Mouse (Mus musculus) testis, adult 2 months (tissue): ENCODE results near the gene Bend3. TPM values are rescaled to one million over a fixed set of nuclear protein-coding genes. Genes with fewer than 3 reads are reported as not detected.

Experiments used
- H3K27ac ChIP-seq: fragments of 200-500 bp; 2 replicates; pipeline ENCODE4 v1.5.1; 2012; ENCODE audit warnings: low read depth, low read length; ENCODE audit not compliant: control insufficient read depth, insufficient read depth
- H3K27me3 ChIP-seq: fragments of 200-500 bp; 2 replicates; pipeline ENCODE4 v1.6.1; 2012; ENCODE audit warnings: mild to moderate bottlenecking, low read length, moderate library complexity; ENCODE audit not compliant: control insufficient read depth, insufficient read depth
- H3K36me3 ChIP-seq: fragments of 200-500 bp; 2 replicates; pipeline ENCODE4 v1.6.1; 2012; ENCODE audit warnings: mild to moderate bottlenecking, low read length; ENCODE audit not compliant: control insufficient read depth, insufficient read depth
- H3K4me1 ChIP-seq: fragments of 200-500 bp; 2 replicates; pipeline ENCODE4 v1.6.1; 2012; ENCODE audit warnings: low read length; ENCODE audit not compliant: control insufficient read depth, insufficient read depth
- H3K4me3 ChIP-seq: fragments of 200-500 bp; 2 replicates; pipeline ENCODE4 v1.5.1; 2012; ENCODE audit warnings: low read depth, mild to moderate bottlenecking, low read length, moderate library complexity, mixed read lengths; ENCODE audit not compliant: control insufficient read depth
- CTCF ChIP-seq: fragments of 200-500 bp; IDR thresholded peaks from 2 replicates; pipeline ENCODE4 v1.5.1; 2012; ENCODE audit warnings: low read depth, mild to moderate bottlenecking, inconsistent platforms, low read length, moderate library complexity; ENCODE audit not compliant: control insufficient read depth, insufficient read depth, insufficient replicate concordance
- POLR2A ChIP-seq: fragments of 200-500 bp; IDR thresholded peaks from 2 replicates; pipeline ENCODE4 v1.6.1; 2012; ENCODE audit warnings: low read depth, mild to moderate bottlenecking, inconsistent platforms, low read length, moderate library complexity; ENCODE audit not compliant: control insufficient read depth
- polyA plus RNA-seq: library from polyadenylated mRNA; depleted of rRNA; stranded (reverse); fragments of >200 nt; gene quantifications from 2 replicates; pipeline ENCODE4 v1.2.3, GENCODE M21; 2012

Bend3 gene
- polyA plus RNA-seq, 1 experiment: 3.9 TPM

GRCm38 (mm10) chr10:43537652-43538051 lies 59.0 kb downstream of the Bend3 start:
- no peaks in the 10 kb centered on the region for H3K27me3 ChIP-seq
- no peak overlapping the region for H3K4me3 ChIP-seq
- no peaks in the 10 kb centered on the region for H3K36me3 ChIP-seq
- no peaks in the 10 kb centered on the region; the same call in 1 of the 2 replicates for H3K4me1 ChIP-seq
- TF ChIP-seq POLR2A: no peak
- TF ChIP-seq CTCF: no peak
- H3K27ac ChIP-seq: no peak overlapping the region

GRCm38 (mm10) chr10:43538831-43539230 lies 60.2 kb downstream of the Bend3 start:
- Histone ChIP-seq H3K36me3 (no peaks in the 10 kb centered on the region), H3K27me3 (no peaks in the 10 kb centered on the region), H3K4me3 (no peak overlapping the region), H3K27ac (no peak overlapping the region), H3K4me1 (no peaks in the 10 kb centered on the region; the same call in 1 of the 2 replicates)
- TF ChIP-seq POLR2A (no peak), CTCF (no peak)

- TF ChIP-seq CTCF: no peak
- no peak for TF ChIP-seq POLR2A
- Histone ChIP-seq H3K4me1 (no peaks in the 10 kb centered on the region; the same call in 1 of the 2 replicates), H3K27ac (no peak overlapping the region), H3K4me3 (no peak overlapping the region), H3K36me3 (no peaks in the 10 kb centered on the region), H3K27me3 (no peaks in the 10 kb centered on the region)
These were observed 61.2 kb downstream of the Bend3 start for GRCm38 (mm10) chr10:43539746-43540310.

- TF ChIP-seq POLR2A: peak; percentile 77
- peak; percentile 94; the same call in 1 of the 2 replicates for TF ChIP-seq CTCF
- H3K27ac ChIP-seq: peak within 1 kb of the TSS; percentile 60
- H3K27me3 ChIP-seq: no peaks in the 10 kb centered on the region
- no peaks in the 10 kb centered on the region; the same call in 1 of the 2 replicates for H3K4me1 ChIP-seq
- H3K4me3 ChIP-seq: peak within 1 kb of the TSS; percentile 94
- no peaks in the 10 kb centered on the region for H3K36me3 ChIP-seq
These were observed 62.0 kb downstream of the Bend3 start, which contains the start of gene 1700021F05Rik for GRCm38 (mm10) chr10:43540442-43541152. 1700021F05Rik (minus strand) TSS chr10:43540994.

GRCm38 (mm10) chr10:43541153-43541544 lies 62.5 kb downstream of the Bend3 start:
- Histone ChIP-seq H3K4me1 (no peaks in the 10 kb centered on the region; the same call in 1 of the 2 replicates), H3K27me3 (no peaks in the 10 kb centered on the region), H3K36me3 (no peaks in the 10 kb centered on the region), H3K4me3 (no peak overlapping the region), H3K27ac (no peak overlapping the region)
- TF ChIP-seq CTCF (no peak), POLR2A (no peak)

- H3K4me3 ChIP-seq: no peak overlapping the region
- H3K4me1 ChIP-seq: no peaks in the 10 kb centered on the region
- no peak overlapping the region for H3K27ac ChIP-seq
- H3K27me3 ChIP-seq: no peaks in the 10 kb centered on the region
- H3K36me3 ChIP-seq: no peaks in the 10 kb centered on the region
- TF ChIP-seq CTCF (no peak), POLR2A (no peak)
These were observed 70.8 kb downstream of the Bend3 start for GRCm38 (mm10) chr10:43549411-43549810.

- no peak overlapping the region for H3K4me3 ChIP-seq
- H3K36me3 ChIP-seq: no peaks in the 10 kb centered on the region
- TF ChIP-seq CTCF (no peak), POLR2A (no peak)
- H3K27me3 ChIP-seq: no peaks in the 10 kb centered on the region
- H3K27ac ChIP-seq: no peak overlapping the region
- H3K4me1 ChIP-seq: no peaks in the 10 kb centered on the region
These were observed 72.3 kb downstream of the Bend3 start for GRCm38 (mm10) chr10:43550923-43551322.
